Comparison of ENCODE assay signal across 35 mouse cellular contexts in the genomic region with DNA sequence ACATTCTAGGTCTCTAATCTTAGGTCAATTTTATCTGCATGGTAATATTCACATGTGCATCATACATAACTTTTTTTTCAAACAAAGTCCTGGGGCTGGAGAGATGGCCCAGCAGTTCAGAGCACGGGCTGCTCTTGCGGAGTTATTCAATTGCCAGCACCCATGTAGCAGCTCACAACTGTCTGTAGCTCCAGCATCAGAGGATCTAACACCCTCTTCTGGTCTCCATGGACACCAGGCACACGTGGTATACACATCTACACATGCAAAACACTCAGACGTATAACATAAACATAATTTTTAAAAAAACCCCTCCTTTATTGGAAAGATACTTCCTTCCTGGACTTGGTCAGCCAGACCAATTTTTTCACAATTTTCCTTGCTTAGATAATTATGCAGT. TPM values are rescaled to one million over a fixed set of nuclear protein-coding genes. Genes with fewer than 3 reads are reported as not detected.
"Had no signal": no experiment of that assay in that cellular context is flagged by ENCODE, and none has a peak within 500 bp of the region (broad histone marks: within the 10 kb centered on the region; RNA-seq: fewer than 3 reads in every experiment).

No protein-coding gene starts in this region.

- H3K9me3 ChIP-seq: heart, embryonic 10.5 days; heart, embryonic 15.5 days; hindbrain, embryonic 12.5 days; hindbrain, embryonic 15.5 days; intestine, embryonic 15.5 days; kidney, embryonic 15.5 days had no signal

- DNase-seq: heart, postnatal 10 days; heart, postnatal 14 days; heart, postnatal 36 days; heart, postnatal 4 days; kidney, adult 11 months; kidney, adult 18-20 months; kidney, adult 2 months; kidney, adult 8-10 months; kidney, adult 9 months; kidney, postnatal 10 days; kidney, postnatal 14 days; kidney, postnatal 36 days; kidney, postnatal 4 days; layer of hippocampus, adult 9-11 months; layer of hippocampus, postnatal 36 days had no signal

- ATAC-seq: hindbrain, embryonic 16.5 days; hindbrain, postnatal 0 days; inflammation-experienced regulatory T-cells, adult 6 months; intestine, embryonic 15.5 days; intestine, embryonic 16.5 days; intestine, postnatal 0 days had no signal

- H3K27ac ChIP-seq: heart, embryonic 10.5 days; heart, embryonic 13.5 days; heart, embryonic 15.5 days; hindbrain, embryonic 10.5 days; hindbrain, embryonic 12.5 days; hindbrain, embryonic 13.5 days; hindbrain, embryonic 14.5 days; hindbrain, embryonic 15.5 days; hindbrain, postnatal 0 days; intestine, embryonic 15.5 days; kidney, embryonic 15.5 days; kidney, postnatal 0 days; layer of hippocampus, adult 2 months; left cerebral cortex, adult 2 months had no signal

- H3K36me3 ChIP-seq: heart, embryonic 15.5 days had no signal

- H3K4me3 ChIP-seq: heart, embryonic 10.5 days; heart, embryonic 12.5 days; heart, embryonic 13.5 days; heart, embryonic 15.5 days; hindbrain, embryonic 10.5 days; hindbrain, embryonic 12.5 days; hindbrain, embryonic 13.5 days; hindbrain, embryonic 15.5 days; intestine, embryonic 15.5 days; kidney, embryonic 15.5 days; layer of hippocampus, adult 2 months; left cerebral cortex, adult 2 months had no signal

- H3K27me3 ChIP-seq: heart, embryonic 12.5 days; heart, embryonic 13.5 days; heart, embryonic 15.5 days; hindbrain, embryonic 12.5 days; hindbrain, embryonic 13.5 days; hindbrain, embryonic 15.5 days; intestine, embryonic 15.5 days; kidney, embryonic 15.5 days had no signal

- H3K9ac ChIP-seq: heart, embryonic 12.5 days; heart, embryonic 13.5 days; heart, embryonic 15.5 days; hindbrain, embryonic 12.5 days; hindbrain, embryonic 13.5 days; hindbrain, embryonic 14.5 days; hindbrain, embryonic 15.5 days; intestine, embryonic 15.5 days; kidney, embryonic 15.5 days had no signal

- H3K4me2 ChIP-seq: heart, embryonic 11.5 days; heart, embryonic 12.5 days; heart, embryonic 13.5 days; heart, embryonic 15.5 days; hindbrain, embryonic 12.5 days; hindbrain, embryonic 13.5 days; hindbrain, embryonic 14.5 days; hindbrain, embryonic 15.5 days; intestine, embryonic 15.5 days; kidney, embryonic 15.5 days had no signal

RNA-seq across cellular contexts. Expression of a gene that starts 28.3 kb away (rescaled TPM):
- total RNA-seq: hindbrain, postnatal 0 days had no signal
